ENCODE assay signal across 8 mouse cellular contexts in genomic region chr7:16286026-16286961, GRCm38 (mm10). TPM values are rescaled to one million over a fixed set of nuclear protein-coding genes. Genes with fewer than 3 reads are reported as not detected.
DNase-seq lines count a peak whose midpoint lies in the region; ATAC-seq and TF ChIP-seq lines count a peak whose summit lies in the region.

TSS of gene Ccdc9 (minus strand) at chr7:16286795.

- POLR2A ChIA-PET in Patski (lab: Charles Lee): interaction anchor here (0.6 kb wide), 1 partner anchor 730 kb away, joined by 3 read pairs; no protein-coding TSS in a partner anchor

- H3K27ac ChIP-seq in hindbrain, embryonic 14.5 days: peak within 1 kb of the TSS; percentile 93

- CTCF ChIA-PET in Patski (lab: Charles Lee): interaction anchor here (0.7 to 1.3 kb wide), 3 partner anchors 8 to 11 kb away, joined by 3 to 7 read pairs (median 4); no protein-coding TSS in a partner anchor

- DNase-seq in Patski (ENCODE audit: low read depth, low spot score): peak; percentile 91
- DNase-seq in cerebellum, postnatal 14 days: peak; percentile 98 to 100
- peak; percentile 96 to 98 for DNase-seq in frontal cortex, postnatal 25 days (ENCODE audit: low spot score in 2 of 2)
- peak; percentile 97 for DNase-seq in hindbrain, embryonic 14.5 days (ENCODE audit: low spot score)
- DNase-seq in layer of hippocampus, postnatal 36 days: peak; percentile 99
- peak; percentile 100 for DNase-seq in lung, postnatal 36 days
- DNase-seq in retina, postnatal 1 day: peak; percentile 99
- peak; percentile 100 for DNase-seq in urinary bladder, adult 18-20 months (ENCODE audit: low spot score in 2 of 2)

- peak within 1 kb of the TSS; percentile 65 for H3K4me3 ChIP-seq in hindbrain, embryonic 14.5 days (replicated peaks; ENCODE audit: low read length)

- H3K4me1 ChIP-seq in hindbrain, embryonic 14.5 days (replicated peaks; ENCODE audit: control insufficient read depth, insufficient read depth, low read length): peaks cover 8% of the 10 kb centered on the region

- H3K9me3 ChIP-seq in hindbrain, embryonic 14.5 days (ENCODE audit: control insufficient read depth, low read length): no peaks in the 10 kb centered on the region

- under 1% methylated on average over 67 of the region's 70 CpGs for WGBS in hindbrain, embryonic 14.5 days

- H3K9ac ChIP-seq in hindbrain, embryonic 14.5 days: peak within 1 kb of the TSS; percentile 62

- peak within 1 kb of the TSS; percentile 42 for H3K4me2 ChIP-seq in hindbrain, embryonic 14.5 days (replicated peaks)

- peak; percentile 82 for ATAC-seq in Patski
- ATAC-seq in hindbrain, embryonic 14.5 days (ENCODE audit: low FRiP score): peak; percentile 95

- no peaks in the 10 kb centered on the region for H3K27me3 ChIP-seq in Patski
- H3K27me3 ChIP-seq in hindbrain, embryonic 14.5 days (ENCODE audit: control insufficient read depth, insufficient read depth, low read length): no peaks in the 10 kb centered on the region

- no peak for TF ChIP-seq CTCF in Patski (IDR thresholded peaks at IDR 0.05)

- H3K36me3 ChIP-seq in hindbrain, embryonic 14.5 days (replicated peaks; ENCODE audit: control insufficient read depth, insufficient read depth): peaks cover 27% of the 10 kb centered on the region

- in situ Hi-C loops in Patski (cut with MboI; ENCODE audit: low pct_unique_long_range_greater_than_20kb): no loop called here

RNA-seq across cellular contexts. Expression of gene Ccdc9, which starts in this region (rescaled TPM):
- 78.2 TPM for polyA plus RNA-seq in Patski (2021)
- 17.0 TPM in 2 replicates for polyA plus RNA-seq in hindbrain, embryonic 14.5 days (2014; fragmentation: Nextera tagmentation; extraction: Ambion mirVana)
- 10 to 100 TPM; 69.0 to 77.7 TPM for total RNA-seq in layer of hippocampus, postnatal 36 days (2021)

Comparison
In these comparisons a context has a peak if more than half of its experiments do, and no peak if none do; other contexts are left out.
1. Peak in every context shown above with its lines: DNase-seq, ATAC-seq, H3K4me3 ChIP-seq and H3K27ac ChIP-seq.